Mouse (Mus musculus) limb, embryonic 10.5 days (tissue): ENCODE results near the gene Tsc22d4. TPM values are rescaled to one million over a fixed set of nuclear protein-coding genes. Genes with fewer than 3 reads are reported as not detected.

Experiments
- DNase-seq: peaks from one replicate; pipeline ENCODE4 v3.0.0-alpha.2; 2017; ENCODE audit warnings: low spot score
- H3K27ac ChIP-seq: fragments of 300-500 bp; sonication (generic); 2 replicates; pipeline ENCODE4 v1.5.1; 2016; ENCODE audit warnings: mild to moderate bottlenecking
- H3K27me3 ChIP-seq: fragments of 300-500 bp; sonication (generic); 2 replicates; pipeline ENCODE4 v1.6.1; 2016; ENCODE audit warnings: low read depth, mild to moderate bottlenecking; ENCODE audit not compliant: poor library complexity, severe bottlenecking
- H3K36me3 ChIP-seq: fragments of 300-500 bp; sonication (generic); 2 replicates; pipeline ENCODE4 v1.6.1; 2016; ENCODE audit warnings: mild to moderate bottlenecking, moderate library complexity
- H3K4me1 ChIP-seq: fragments of 300-500 bp; sonication (generic); 2 replicates; pipeline ENCODE4 v1.6.1; 2016
- H3K4me3 ChIP-seq: fragments of 300-500 bp; sonication (generic); 2 replicates; pipeline ENCODE4 v1.5.1; 2016; ENCODE audit warnings: mild to moderate bottlenecking, moderate library complexity
- H3K9me3 ChIP-seq: fragments of 300-500 bp; sonication (generic); replicated peaks from 2 replicates; pipeline ENCODE4 v1.6.1; 2016; ENCODE audit warnings: mild to moderate bottlenecking
- WGBS: fragments of 180-500 bp; shearing (Covaris S2); methylation state at CpG from one replicate; pipeline ENCODE4 v1.1.7; 2016; 5-methylcytosine and 5-hydroxymethylcytosine counted together
- polyA plus RNA-seq: library from polyadenylated mRNA; unstranded; fragments of >200 nt; fragmentation: Nextera tagmentation; extraction: Ambion mirVana; gene quantifications from 2 replicates; pipeline ENCODE4 v1.2.1, GENCODE M21; 2016

Gene Tsc22d4
- polyA plus RNA-seq, 1 experiment from 2014 or later, result 99.5 TPM

DNA sequence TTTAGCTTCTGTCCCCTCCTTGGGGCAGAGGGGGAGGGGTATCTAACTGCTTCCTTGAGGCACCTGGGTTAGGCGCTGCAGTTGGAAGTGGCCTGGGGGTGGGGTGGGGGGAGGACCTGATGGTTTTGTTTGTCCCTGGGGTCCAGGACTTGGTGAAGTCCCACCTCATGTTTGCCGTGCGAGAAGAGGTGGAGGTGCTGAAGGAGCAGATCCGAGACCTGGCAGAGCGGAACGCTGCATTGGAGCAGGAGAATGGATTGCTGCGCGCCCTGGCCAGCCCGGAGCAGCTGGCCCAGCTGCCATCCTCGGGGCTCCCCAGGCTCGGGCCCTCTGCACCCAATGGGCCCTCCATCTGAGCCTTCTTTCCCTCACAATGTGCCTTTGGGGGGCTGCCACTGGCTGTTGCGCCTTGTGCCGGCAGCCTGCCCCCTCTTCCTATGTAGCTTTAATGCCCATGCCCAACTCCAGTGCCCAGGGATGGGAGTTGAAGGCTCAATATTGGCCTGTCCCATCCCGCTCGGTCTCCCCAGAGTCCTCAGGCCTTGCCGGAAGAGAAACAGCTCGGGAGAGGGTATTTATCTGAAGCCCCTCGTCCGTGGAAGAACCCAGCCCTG is 13.5 kb downstream of the Tsc22d4 start:
- Histone ChIP-seq H3K27ac (no peak overlapping the region; the same call in 1 of the 2 replicates), H3K4me1 (peaks cover 4% of the 10 kb centered on the region; the same call in 1 of the 2 replicates)
- WGBS, result 91% methylated on average over 19 of the region's 19 CpGs

DNA sequence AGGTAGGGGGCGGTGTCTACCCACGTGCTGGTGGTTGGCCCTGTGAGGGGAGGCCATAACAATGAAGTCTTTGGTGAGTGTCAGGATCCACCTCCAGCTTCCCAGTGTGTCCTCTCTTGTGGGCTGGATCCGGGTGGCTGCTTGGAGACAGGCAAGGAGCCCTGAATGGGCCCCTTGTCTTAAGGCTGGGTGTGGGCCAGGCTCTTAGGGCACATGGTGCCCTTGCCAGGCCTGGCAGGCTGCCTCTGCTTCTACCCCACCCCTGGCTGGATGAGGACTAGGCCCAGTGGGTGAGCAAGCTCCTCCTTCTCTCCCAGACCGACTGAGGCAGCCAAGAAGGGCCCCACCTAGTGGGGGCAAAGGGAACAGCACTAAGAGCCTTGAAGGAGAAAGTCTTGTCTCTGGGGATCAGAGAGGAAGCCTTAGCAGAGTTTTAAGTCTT is 14.5 kb downstream of the Tsc22d4 start:
- Histone ChIP-seq H3K4me1 (peaks cover 4% of the 10 kb centered on the region; the same call in 1 of the 2 replicates), H3K27ac (peak overlapping the region; percentile 21; the same call in 1 of the 2 replicates), H3K9me3 (no peaks in the 10 kb centered on the region), H3K27me3 (no peaks in the 10 kb centered on the region), H3K4me3 (no peak overlapping the region), H3K36me3 (peaks cover 46% of the 10 kb centered on the region)
- WGBS, result 30% methylated on average over 4 of the region's 4 CpGs
- DNase-seq, result peak; percentile 74

More for the DNA sequence above, 13.5 kb downstream of the Tsc22d4 start:
- Histone ChIP-seq H3K36me3 (peaks cover 51% of the 10 kb centered on the region), H3K4me3 (no peak overlapping the region), H3K9me3 (no peaks in the 10 kb centered on the region), H3K27me3 (no peaks in the 10 kb centered on the region)
- no peak for DNase-seq

DNA sequence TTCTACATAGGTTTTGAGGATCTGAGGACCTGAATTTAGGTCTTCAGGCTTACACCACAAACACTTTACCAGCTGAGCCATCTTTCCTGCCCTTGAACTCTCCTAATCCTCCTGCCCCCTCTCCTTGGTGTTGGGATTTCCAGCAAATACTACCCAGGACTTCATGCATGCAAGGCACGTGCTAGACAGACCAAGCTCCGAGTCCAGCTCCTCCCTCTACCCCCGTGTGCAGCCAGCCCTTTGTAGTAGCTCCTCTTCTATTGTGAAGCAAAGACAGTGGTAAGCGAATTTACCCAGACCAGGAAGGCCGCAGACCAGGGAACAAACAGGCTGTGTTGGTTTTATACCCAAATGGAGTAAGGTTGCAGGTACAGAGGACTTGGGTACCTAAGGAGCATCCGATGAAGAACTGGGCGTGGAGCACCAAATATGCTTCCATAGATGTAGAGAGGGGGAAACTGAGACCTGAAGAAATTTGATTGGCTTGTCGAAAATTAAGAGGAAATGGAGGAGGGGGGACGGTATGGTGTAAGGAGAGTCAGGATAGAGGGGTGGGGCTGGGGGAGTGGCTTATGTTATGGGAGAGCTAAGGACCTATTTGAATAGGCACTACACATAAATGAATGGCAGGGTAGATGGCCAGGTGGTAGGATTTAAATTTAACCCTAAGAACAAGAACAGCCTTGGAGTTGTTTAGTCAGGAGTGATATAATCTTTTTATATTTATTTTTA is 19.2 kb downstream of the Tsc22d4 start:
- peaks cover 4% of the 10 kb centered on the region for H3K4me1 ChIP-seq
- 64% methylated on average over 9 of the region's 9 CpGs for WGBS
- no peak for DNase-seq
- H3K27me3 ChIP-seq, result no peaks in the 10 kb centered on the region
- no peak overlapping the region for H3K4me3 ChIP-seq
- H3K36me3 ChIP-seq, result peaks cover 3% of the 10 kb centered on the region; the same call in 1 of the 2 replicates
- no peaks in the 10 kb centered on the region for H3K9me3 ChIP-seq
- no peak overlapping the region for H3K27ac ChIP-seq

DNA sequence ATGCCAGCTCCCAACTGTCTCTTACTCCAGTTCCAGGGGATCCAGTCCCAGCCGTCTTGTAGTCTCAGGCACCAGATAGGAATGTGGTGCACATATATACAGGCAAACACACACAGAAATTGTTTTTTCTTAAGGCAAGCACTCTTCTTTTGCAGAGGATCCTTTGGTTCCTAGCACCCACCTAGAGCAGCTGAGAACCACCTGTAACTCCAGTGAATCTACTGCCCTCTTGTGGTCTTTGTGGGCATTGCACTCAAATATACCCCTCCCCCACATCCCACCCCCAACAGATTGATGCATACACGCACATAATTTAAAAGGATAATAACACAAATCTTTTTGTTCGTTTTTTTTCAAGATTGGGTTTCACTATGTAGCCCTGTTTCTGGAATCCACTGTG is 20.7 kb downstream of the Tsc22d4 start:
- no peak overlapping the region for H3K27ac ChIP-seq
- H3K9me3 ChIP-seq, result no peaks in the 10 kb centered on the region
- H3K4me1 ChIP-seq, result no peaks in the 10 kb centered on the region; the same call in 1 of the 2 replicates
- 58% methylated on average over 3 of the region's 3 CpGs for WGBS
- H3K27me3 ChIP-seq, result no peaks in the 10 kb centered on the region
- H3K4me3 ChIP-seq, result no peak overlapping the region
- no peak for DNase-seq
- no peaks in the 10 kb centered on the region for H3K36me3 ChIP-seq

DNA sequence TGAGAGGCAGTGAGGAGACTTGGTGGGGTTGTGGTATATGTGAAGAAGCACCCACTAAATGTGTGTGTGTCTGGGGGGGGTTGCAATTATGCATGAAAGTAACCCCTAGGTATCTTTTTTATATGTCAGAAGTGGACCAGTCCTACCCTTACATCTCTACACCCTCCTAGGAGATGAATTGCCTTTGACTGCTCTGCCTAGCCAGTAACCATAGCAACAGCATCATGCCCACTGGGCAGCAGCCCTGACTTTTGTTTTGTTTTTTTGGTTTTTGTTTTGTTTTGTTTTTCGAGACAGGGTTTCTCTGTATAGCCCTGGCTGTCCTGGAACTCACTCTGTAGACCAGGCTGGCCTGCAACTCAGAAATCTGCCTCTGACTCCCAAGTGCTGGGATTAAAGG is 22.9 kb downstream of the Tsc22d4 start:
- no peak for DNase-seq
- Histone ChIP-seq H3K4me3 (no peak overlapping the region), H3K9me3 (no peaks in the 10 kb centered on the region), H3K4me1 (no peaks in the 10 kb centered on the region; the same call in 1 of the 2 replicates), H3K27me3 (no peaks in the 10 kb centered on the region), H3K36me3 (no peaks in the 10 kb centered on the region), H3K27ac (no peak overlapping the region)
- 74% methylated on average over 1 of the region's 1 CpGs for WGBS

DNA sequence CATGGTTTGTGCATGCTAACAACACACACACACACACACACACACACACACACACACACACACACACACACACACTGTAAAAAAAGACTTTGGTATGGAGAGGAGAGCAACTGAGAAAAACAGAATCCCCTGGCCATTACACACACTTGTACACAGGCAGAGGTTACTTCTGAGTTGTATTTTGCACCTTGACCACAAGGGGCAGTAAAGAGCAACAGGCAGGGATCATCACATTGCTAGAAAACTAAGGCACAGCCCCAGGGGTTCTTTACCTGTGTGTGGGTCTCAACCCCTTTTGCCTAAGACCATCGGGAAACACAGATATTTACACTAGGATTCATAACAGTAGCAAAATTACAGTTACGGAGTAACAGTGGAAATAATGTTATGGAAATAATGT is 25.2 kb downstream of the Tsc22d4 start:
- DNase-seq, result peak; percentile 56
- Histone ChIP-seq H3K36me3 (no peaks in the 10 kb centered on the region), H3K4me1 (no peaks in the 10 kb centered on the region; the same call in 1 of the 2 replicates), H3K4me3 (no peak overlapping the region), H3K9me3 (no peaks in the 10 kb centered on the region), H3K27me3 (no peaks in the 10 kb centered on the region), H3K27ac (no peak overlapping the region)
- whole genome bisulfite sequencing, result 40% methylated on average over 2 of the region's 2 CpGs

DNA sequence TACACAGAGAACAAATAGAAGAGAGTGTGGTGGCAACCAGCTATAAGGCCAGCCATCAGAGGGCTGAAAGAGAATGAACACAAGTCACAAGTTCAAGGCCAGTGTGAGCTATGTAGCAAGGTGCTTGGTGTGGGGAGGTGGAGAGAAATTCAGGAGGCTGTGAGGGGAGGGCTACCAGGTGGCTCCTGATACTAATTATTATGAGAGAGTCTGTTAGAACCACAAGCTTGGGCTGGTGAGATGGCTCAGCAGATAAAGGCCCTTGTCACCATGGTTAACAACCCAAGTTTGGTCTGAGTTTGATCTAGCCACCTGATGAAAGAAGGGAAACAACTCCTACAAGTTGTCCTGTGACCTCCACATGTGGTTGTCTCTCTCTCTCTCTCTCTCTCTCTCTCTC is 27.2 kb downstream of the Tsc22d4 start:
- peaks cover 7% of the 10 kb centered on the region for H3K4me1 ChIP-seq
- no peak for DNase-seq
- no peaks in the 10 kb centered on the region for H3K36me3 ChIP-seq
- no peak overlapping the region for H3K27ac ChIP-seq
- no peaks in the 10 kb centered on the region for H3K9me3 ChIP-seq
- H3K27me3 ChIP-seq, result no peaks in the 10 kb centered on the region
- H3K4me3 ChIP-seq, result no peak overlapping the region

DNA sequence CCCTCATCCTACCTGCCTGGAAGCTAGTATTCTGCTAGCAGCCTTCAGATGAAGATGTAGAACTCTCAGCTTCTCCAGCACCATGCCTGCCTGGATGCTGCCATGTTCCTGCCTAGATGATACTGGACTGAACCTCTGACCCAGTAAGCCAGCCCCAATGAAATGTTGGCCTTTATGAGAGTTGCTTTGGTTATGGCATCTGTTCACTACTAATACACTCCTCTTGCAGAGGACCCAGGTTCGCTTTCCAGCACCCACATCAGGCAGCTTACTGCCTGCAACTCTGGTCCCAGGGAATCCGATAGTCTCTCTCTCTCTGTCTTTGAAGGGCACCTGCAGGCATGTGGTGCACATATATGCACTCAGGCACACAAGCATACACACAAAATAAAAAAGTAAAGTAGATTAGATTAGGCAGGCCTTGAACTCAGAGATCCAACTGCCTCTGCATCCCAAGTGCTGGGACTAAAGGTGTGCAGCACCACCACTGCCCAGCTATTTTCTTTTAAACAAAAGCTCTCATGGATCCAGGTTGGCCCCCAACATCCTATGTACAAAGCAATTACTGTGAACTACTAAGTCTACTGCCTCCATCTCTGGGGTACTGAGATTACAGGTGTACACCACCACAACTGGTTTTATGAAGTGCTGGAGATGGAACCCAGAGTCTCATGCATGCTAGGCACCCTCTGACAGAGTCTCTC is 30.2 kb downstream of the Tsc22d4 start:
- H3K4me3 ChIP-seq, result no peak overlapping the region
- peaks cover 24% of the 10 kb centered on the region for H3K4me1 ChIP-seq
- WGBS, result 92% methylated on average over 2 of the region's 2 CpGs
- peaks cover 12% of the 10 kb centered on the region for H3K36me3 ChIP-seq
- H3K9me3 ChIP-seq, result no peaks in the 10 kb centered on the region
- H3K27me3 ChIP-seq, result no peaks in the 10 kb centered on the region
- peak overlapping the region; percentile 36; the same call in 1 of the 2 replicates for H3K27ac ChIP-seq
- no peak for DNase-seq

DNA sequence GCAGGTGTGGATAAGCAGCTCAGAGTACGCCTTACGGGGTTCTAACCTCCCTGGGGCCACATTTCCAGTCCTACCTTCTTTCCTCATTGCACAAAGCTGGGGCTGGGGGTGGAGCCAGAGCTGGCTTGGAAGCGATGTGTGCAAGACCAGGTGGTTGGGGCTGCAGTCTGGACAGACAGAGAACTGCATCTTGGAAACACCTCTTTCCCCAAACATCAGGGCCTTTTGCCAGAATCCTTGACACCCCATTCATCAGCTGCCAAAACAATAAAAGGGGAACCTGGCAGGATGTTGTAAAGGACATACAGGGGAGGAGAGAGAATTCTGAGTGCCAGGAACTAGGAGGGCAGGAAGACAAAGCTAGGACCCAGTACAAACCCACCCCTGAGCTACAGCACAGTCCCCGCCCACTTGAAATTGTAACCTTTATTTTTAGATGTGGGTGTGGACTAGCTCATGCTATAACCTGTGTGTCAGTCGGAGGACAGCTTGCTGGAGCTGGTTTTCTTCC is 30.9 kb downstream of the Tsc22d4 start:
- no peak for DNase-seq

DNA sequence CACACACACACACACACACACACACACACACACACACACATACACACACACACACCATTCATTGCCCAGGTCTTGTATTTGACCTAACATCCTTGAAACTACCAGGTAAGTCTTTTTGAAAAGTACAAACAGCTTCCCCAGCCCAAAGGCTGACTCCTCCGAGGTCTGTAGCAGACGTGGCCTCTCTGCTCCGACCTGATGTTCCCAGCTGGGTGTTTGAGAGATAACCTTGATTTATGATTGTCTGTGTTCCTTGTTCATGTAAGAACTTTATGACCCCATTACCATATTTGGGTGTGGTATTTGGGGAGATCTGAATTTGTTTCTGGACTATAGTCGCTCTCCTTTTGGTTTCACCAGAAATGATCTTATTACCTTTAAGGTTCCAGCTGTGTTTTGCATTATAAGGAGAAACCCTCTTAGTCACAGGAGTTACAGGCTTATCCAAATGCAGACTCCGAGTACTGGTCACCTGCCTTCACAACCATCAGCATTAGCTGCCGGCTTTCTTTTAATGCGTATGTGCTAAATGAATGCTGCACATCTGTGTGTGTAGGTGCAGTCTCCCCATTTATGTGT is 31.8 kb downstream of the Tsc22d4 start:
- H3K9me3 ChIP-seq, result no peaks in the 10 kb centered on the region
- H3K4me3 ChIP-seq, result no peak overlapping the region
- DNase-seq, result no peak
- no peaks in the 10 kb centered on the region for H3K27me3 ChIP-seq
- H3K36me3 ChIP-seq, result peaks cover 28% of the 10 kb centered on the region
- WGBS, result 77% methylated on average over 7 of the region's 7 CpGs
- peaks cover 30% of the 10 kb centered on the region for H3K4me1 ChIP-seq
- H3K27ac ChIP-seq, result no peak overlapping the region

More for the DNA sequence above, 30.9 kb downstream of the Tsc22d4 start:
- Histone ChIP-seq H3K9me3 (no peaks in the 10 kb centered on the region), H3K36me3 (peaks cover 19% of the 10 kb centered on the region), H3K27me3 (no peaks in the 10 kb centered on the region), H3K4me1 (peaks cover 24% of the 10 kb centered on the region), H3K4me3 (no peak overlapping the region), H3K27ac (peak overlapping the region; percentile 36; the same call in 1 of the 2 replicates)
- WGBS, result 43% methylated on average over 5 of the region's 5 CpGs

DNA sequence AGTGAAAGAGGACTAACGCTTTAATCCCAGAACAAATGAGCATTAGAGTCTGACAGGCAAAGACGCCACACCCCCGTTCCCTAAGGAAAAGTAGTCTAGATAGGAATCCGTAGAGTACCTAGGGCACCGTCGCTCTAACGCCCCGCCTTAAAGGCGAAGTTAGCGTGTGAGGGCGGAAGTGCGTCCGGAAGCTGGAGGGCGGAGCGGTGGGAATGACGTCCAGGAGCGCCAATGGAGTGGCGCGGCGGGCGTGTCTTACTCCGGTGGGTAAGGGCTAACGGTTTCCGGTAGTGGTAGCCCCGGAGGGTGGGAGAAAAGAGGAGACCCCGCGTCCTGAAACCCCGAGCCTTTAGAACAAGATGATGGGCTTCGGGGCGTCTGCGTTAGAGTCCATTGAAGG is 33.1 kb downstream of the Tsc22d4 start, which contains the start of gene Ppp1r35:
Gene Ppp1r35 (plus strand): TSS at position 215 of the 400 bp plus-strand sequence.
- DNase-seq, result peak; percentile 99
- no peaks in the 10 kb centered on the region for H3K9me3 ChIP-seq
- peak within 1 kb of the TSS; percentile 96 for H3K4me3 ChIP-seq
- peak within 1 kb of the TSS; percentile 92 for H3K27ac ChIP-seq
- peaks cover 40% of the 10 kb centered on the region for H3K36me3 ChIP-seq
- H3K27me3 ChIP-seq, result no peaks in the 10 kb centered on the region
- peaks cover 42% of the 10 kb centered on the region for H3K4me1 ChIP-seq
- WGBS, result under 1% methylated on average over 31 of the region's 31 CpGs
